Mouse (Mus musculus) midbrain, embryonic 11.5 days (tissue): ENCODE results near the gene Stxbp3. TPM values are rescaled to one million over a fixed set of nuclear protein-coding genes. Genes with fewer than 3 reads are reported as not detected.

Source experiments
- ATAC-seq: fragments of 200-750 bp; cut with Nextera tagmentation; 2 replicates; pipeline ENCODE4 v1.8.0; 2017; ENCODE audit warnings: moderate TSS enrichment, moderate library complexity; ENCODE audit not compliant: low FRiP score
- DNase-seq: peaks from one replicate; pipeline ENCODE4 v3.0.0; 2015; ENCODE audit warnings: low spot score; ENCODE audit errors: missing footprints
- H3K27ac ChIP-seq: fragments of 300-500 bp; sonication (generic); 2 replicates; pipeline ENCODE4 v1.5.1; 2014; ENCODE audit warnings: low read depth, low read length
- H3K27me3 ChIP-seq: fragments of 300-500 bp; sonication (generic); 2 replicates; pipeline ENCODE4 v1.6.1; 2014; ENCODE audit warnings: mild to moderate bottlenecking, low read length, moderate library complexity, mixed read lengths; ENCODE audit not compliant: control insufficient read depth, insufficient read depth
- H3K36me3 ChIP-seq: fragments of 300-500 bp; sonication (generic); 2 replicates; pipeline ENCODE4 v1.6.1; 2014; ENCODE audit warnings: mild to moderate bottlenecking, low read length, moderate library complexity, mixed read lengths; ENCODE audit not compliant: control insufficient read depth, insufficient read depth
- H3K4me1 ChIP-seq: fragments of 300-500 bp; sonication (generic); 2 replicates; pipeline ENCODE4 v1.6.1; 2014; ENCODE audit warnings: low read length; ENCODE audit not compliant: control insufficient read depth, insufficient read depth
- H3K4me2 ChIP-seq: fragments of 300-500 bp; sonication (generic); 2 replicates; pipeline ENCODE4 v1.6.1; 2014; ENCODE audit warnings: mild to moderate bottlenecking, moderate library complexity
- H3K4me3 ChIP-seq: fragments of 300-500 bp; sonication (generic); 2 replicates; pipeline ENCODE4 v1.5.1; 2014; ENCODE audit warnings: low read depth, low read length
- H3K9ac ChIP-seq: fragments of 300-500 bp; sonication (generic); 2 replicates; pipeline ENCODE4 v1.6.1; 2014; ENCODE audit warnings: low read length
- H3K9me3 ChIP-seq: fragments of 300-500 bp; sonication (generic); 2 replicates; pipeline ENCODE4 v1.6.1; 2016; ENCODE audit warnings: low read length; ENCODE audit not compliant: control insufficient read depth
- WGBS: fragments of 180-500 bp; shearing (Covaris S2); extraction: QIAGEN DNeasy Blood & Tissue Kit; methylation state at CpG from one replicate; pipeline ENCODE4 v1.1.7; 2014; 5-methylcytosine and 5-hydroxymethylcytosine counted together
- polyA plus RNA-seq: library from polyadenylated mRNA; unstranded; fragments of >200 nt; fragmentation: Nextera tagmentation; extraction: Ambion mirVana; gene quantifications from 2 replicates; pipeline ENCODE4 v1.2.1, GENCODE M21; 2014

Gene Stxbp3
- polyA plus RNA-seq, 1 experiment from 2014 or later, result 23.7 TPM

GRCm38 (mm10) chr3:108860786-108861185, 20.5 kb upstream of the Stxbp3 start:
- no peak for DNase-seq
- no peak overlapping the region for H3K27ac ChIP-seq

DNA sequence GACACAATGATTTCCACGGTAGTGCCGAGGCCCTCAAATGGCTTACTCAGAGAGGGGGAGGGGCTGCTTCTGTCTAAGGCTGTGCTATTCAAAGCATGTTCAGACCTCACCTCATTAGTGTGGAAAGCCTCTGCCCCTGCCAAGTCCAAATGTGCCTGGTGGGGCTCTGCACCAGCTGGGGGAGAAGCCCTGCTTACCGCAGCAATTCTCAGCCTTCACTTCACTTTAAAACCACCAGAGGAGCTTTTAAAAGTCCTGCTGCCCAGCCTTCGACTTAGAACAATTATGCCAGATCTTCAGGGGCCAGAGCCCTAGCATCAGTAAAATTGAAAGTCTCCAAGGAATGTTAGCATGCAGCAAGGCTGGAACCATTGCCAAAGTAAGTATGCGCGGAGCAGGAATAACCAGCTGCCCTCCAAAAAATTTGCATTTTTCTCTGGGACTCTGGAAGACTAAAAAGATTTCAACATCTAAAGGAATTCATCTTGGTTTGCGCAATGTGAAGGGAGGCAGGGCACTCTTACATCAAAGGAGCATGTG, 18.0 kb upstream of the Stxbp3 start:
- Histone ChIP-seq H3K4me2 (peak overlapping the region; percentile 5; the same call in 1 of the 2 replicates), H3K27ac (peak overlapping the region; percentile 42; the same call in 1 of the 2 replicates)
- 27% methylated on average over 7 of the region's 7 CpGs for WGBS

More at GRCm38 (mm10) chr3:108860786-108861185, 20.5 kb upstream of the Stxbp3 start:
- Histone ChIP-seq H3K4me2 (no peak overlapping the region), H3K27me3 (no peaks in the 10 kb centered on the region), H3K9me3 (no peaks in the 10 kb centered on the region), H3K9ac (no peak overlapping the region), H3K4me3 (no peak overlapping the region), H3K4me1 (peaks cover 10% of the 10 kb centered on the region; the same call in 1 of the 2 replicates), H3K36me3 (no peaks in the 10 kb centered on the region)
- ATAC-seq, result no peak
- WGBS, result 80% methylated on average over 2 of the region's 2 CpGs

DNA sequence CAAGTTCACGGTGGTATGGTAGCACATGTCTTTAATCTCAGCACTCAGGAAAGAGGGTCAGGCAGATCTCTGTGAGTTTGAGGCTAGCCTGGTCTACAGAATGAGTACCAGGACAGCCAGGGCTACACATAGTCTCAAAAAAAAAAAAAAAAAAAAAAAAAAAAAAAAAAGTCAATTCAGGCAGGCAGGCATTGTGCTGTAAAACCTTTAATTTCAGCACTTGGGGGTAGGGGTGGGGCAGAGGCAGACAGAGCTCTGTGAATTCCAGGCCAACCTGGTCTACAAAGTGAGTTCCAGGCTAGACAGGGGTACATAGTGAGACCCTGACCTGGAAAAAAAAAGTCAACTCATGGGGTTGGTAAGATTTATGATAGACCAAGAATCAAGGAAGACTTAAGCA, 17.4 kb upstream of the Stxbp3 start:
- no peak overlapping the region for H3K4me3 ChIP-seq
- H3K27me3 ChIP-seq, result no peaks in the 10 kb centered on the region
- DNase-seq, result no peak
- 79% methylated on average over 1 of the region's 1 CpGs for WGBS
- peak; percentile 43; the same call in 1 of the 2 replicates for ATAC-seq
- no peak overlapping the region for H3K4me2 ChIP-seq
- H3K4me1 ChIP-seq, result peaks cover 10% of the 10 kb centered on the region; the same call in 1 of the 2 replicates
- H3K9me3 ChIP-seq, result no peaks in the 10 kb centered on the region
- H3K27ac ChIP-seq, result no peak overlapping the region
- H3K9ac ChIP-seq, result no peak overlapping the region
- no peaks in the 10 kb centered on the region for H3K36me3 ChIP-seq

More for the DNA sequence above, 18.0 kb upstream of the Stxbp3 start:
- no peak overlapping the region for H3K4me3 ChIP-seq
- peaks cover 10% of the 10 kb centered on the region; the same call in 1 of the 2 replicates for H3K4me1 ChIP-seq
- H3K9ac ChIP-seq, result no peak overlapping the region; the same call in 1 of the 2 replicates
- DNase-seq, result peak; percentile 91
- no peaks in the 10 kb centered on the region for H3K27me3 ChIP-seq
- no peaks in the 10 kb centered on the region for H3K9me3 ChIP-seq
- peak; percentile 90 for ATAC-seq
- no peaks in the 10 kb centered on the region for H3K36me3 ChIP-seq

DNA sequence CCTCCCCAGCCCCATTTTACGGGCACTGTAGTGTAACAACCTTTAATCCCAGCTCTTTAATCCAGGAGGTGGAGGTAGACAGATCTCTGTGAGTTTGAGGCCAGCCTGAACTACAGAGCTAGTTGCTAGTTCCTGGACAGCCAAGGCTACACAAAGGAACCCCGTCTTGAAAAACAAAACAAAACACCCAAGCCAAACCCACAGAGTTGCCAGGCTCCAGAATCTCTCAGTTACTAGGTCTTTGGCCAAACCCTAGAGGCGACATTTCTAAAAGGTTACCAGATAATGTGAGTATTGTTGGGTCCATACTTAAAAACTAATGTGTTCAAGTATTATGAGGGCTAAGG, 16.8 kb upstream of the Stxbp3 start:
- no peak overlapping the region for H3K27ac ChIP-seq
- H3K4me3 ChIP-seq, result no peak overlapping the region
- no peaks in the 10 kb centered on the region for H3K27me3 ChIP-seq
- DNase-seq (peak; percentile 82), ATAC-seq (no peak)
- H3K9ac ChIP-seq, result no peak overlapping the region
- no peak overlapping the region for H3K4me2 ChIP-seq
- 24% methylated on average over 3 of the region's 3 CpGs for WGBS
- H3K9me3 ChIP-seq, result no peaks in the 10 kb centered on the region
- H3K36me3 ChIP-seq, result no peaks in the 10 kb centered on the region
- peaks cover 10% of the 10 kb centered on the region; the same call in 1 of the 2 replicates for H3K4me1 ChIP-seq

- H3K4me1 ChIP-seq, result peaks cover 10% of the 10 kb centered on the region; the same call in 1 of the 2 replicates
- no peak overlapping the region for H3K27ac ChIP-seq
- ATAC-seq (no peak), DNase-seq (peak; percentile 75)
- H3K36me3 ChIP-seq, result no peaks in the 10 kb centered on the region
- no peak overlapping the region for H3K9ac ChIP-seq
- H3K27me3 ChIP-seq, result no peaks in the 10 kb centered on the region
- H3K9me3 ChIP-seq, result no peaks in the 10 kb centered on the region
- no peak overlapping the region for H3K4me3 ChIP-seq
- no peak overlapping the region for H3K4me2 ChIP-seq
- 36% methylated on average over 8 of the region's 8 CpGs for WGBS
Observed at GRCm38 (mm10) chr3:108856386-108857123, 16.2 kb upstream of the Stxbp3 start.

DNA sequence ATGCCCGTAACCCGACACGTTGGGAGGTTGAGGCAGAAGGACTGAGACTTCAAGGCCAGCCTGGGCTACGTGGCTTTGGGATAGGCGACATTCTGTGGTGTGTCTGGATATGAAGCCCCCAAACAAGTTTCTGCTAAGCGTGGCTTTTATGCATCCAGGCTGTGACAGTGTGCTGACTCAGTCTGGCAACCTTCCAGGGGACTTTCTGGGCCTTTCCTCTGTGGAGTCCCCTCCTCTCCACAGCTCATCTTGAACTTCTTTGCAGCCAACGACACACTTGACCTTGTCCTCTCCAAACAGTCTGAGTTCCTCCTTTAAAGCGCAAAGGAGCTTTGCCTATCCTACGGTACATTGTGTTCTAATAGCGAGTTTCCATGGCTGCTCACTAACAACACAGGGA, 15.5 kb upstream of the Stxbp3 start:
- Histone ChIP-seq H3K4me2 (no peak overlapping the region), H3K27me3 (no peaks in the 10 kb centered on the region), H3K9ac (no peak overlapping the region), H3K4me1 (peaks cover 10% of the 10 kb centered on the region; the same call in 1 of the 2 replicates), H3K4me3 (no peak overlapping the region), H3K9me3 (no peaks in the 10 kb centered on the region), H3K36me3 (no peaks in the 10 kb centered on the region), H3K27ac (no peak overlapping the region)
- ATAC-seq (no peak), DNase-seq (peak; percentile 84)
- 74% methylated on average over 10 of the region's 10 CpGs for WGBS

DNA sequence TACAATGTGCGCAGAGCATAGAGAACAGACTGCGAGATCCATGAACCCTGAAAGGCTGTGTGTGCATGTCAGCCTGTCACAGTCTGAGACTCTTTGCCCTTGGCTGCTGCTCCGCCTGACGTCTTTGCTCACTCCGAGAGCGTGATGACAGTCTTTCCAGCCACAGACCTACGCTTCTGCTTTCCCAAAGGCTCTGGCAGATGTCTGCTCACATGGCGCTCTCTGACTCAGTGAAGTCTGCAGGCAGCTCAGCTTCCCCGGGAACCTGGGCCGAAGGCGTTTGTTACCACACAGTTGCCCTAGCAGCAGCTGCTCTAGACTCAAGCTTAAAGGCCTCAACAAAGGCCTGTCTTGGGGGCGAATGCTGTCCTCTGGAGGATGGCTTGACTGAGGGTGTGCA, 15.0 kb upstream of the Stxbp3 start:
- H3K27me3 ChIP-seq, result no peaks in the 10 kb centered on the region
- no peak overlapping the region for H3K9ac ChIP-seq
- no peaks in the 10 kb centered on the region for H3K9me3 ChIP-seq
- no peak overlapping the region for H3K27ac ChIP-seq
- ATAC-seq, result no peak
- no peak overlapping the region for H3K4me3 ChIP-seq
- DNase-seq, result peak; percentile 79
- H3K36me3 ChIP-seq, result no peaks in the 10 kb centered on the region
- peaks cover 10% of the 10 kb centered on the region; the same call in 1 of the 2 replicates for H3K4me1 ChIP-seq
- 63% methylated on average over 12 of the region's 12 CpGs for WGBS
- no peak overlapping the region for H3K4me2 ChIP-seq

DNA sequence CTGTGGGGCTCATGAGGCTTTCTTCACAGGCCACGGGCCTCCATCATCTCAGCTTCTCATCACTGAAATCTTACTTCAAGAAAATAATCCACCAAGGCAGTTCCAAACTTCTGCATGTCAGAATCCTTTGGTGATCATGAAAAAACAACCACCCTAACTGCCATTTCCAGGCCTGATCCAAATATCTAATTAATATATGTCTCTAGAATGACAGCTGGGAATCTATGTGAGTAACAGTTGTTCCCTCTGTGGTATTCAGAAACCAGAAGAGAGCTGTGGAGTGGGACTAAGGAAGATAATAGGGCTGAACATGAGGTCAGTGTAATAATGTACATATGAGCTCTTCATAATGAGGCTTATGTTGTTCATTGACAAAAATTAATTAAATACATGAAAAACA, 12.9 kb upstream of the Stxbp3 start:
- Histone ChIP-seq H3K4me2 (no peak overlapping the region), H3K9ac (no peak overlapping the region), H3K27me3 (no peaks in the 10 kb centered on the region), H3K4me1 (peaks cover 7% of the 10 kb centered on the region; the same call in 1 of the 2 replicates), H3K27ac (no peak overlapping the region), H3K9me3 (no peaks in the 10 kb centered on the region), H3K4me3 (no peak overlapping the region), H3K36me3 (no peaks in the 10 kb centered on the region)
- DNase-seq (peak; percentile 68), ATAC-seq (no peak)
- WGBS, result 75% methylated on average over 1 of the region's 1 CpGs

DNA sequence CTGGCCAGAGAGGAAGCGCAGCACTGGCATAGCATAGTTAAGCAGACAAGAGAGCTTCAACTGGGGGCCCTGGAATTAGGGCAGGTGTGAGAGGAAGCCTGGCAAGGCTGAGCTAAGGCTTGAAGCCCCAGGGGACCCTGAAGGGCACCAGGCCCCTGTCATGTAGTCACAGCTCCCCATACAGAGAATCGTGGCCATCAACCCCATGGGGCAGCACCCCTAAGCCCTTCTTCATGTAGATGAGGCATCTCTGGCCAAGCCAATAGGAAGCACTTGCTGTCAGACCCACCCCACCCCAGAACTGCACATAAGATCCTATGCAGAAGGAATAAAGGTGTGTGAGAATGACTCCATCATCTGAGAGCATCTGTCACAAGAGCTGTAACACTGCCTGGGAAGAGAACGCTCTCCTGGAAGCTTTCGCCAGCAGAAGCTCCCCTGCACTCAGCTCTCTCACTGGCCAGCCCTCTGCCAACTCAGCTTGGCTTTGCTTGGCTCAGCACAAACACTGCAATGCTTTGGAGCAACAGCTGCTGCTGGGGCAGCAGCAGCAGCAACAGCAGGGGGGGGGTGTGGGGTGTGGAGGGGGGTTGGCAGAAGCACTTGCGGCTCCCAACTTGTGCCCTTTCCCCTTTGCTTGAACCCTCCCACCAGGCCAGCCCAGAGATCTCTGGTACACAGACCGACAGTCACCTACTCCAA, 11.8 kb upstream of the Stxbp3 start:
- no peaks in the 10 kb centered on the region for H3K9me3 ChIP-seq
- H3K36me3 ChIP-seq, result no peaks in the 10 kb centered on the region
- 60% methylated on average over 6 of the region's 6 CpGs for WGBS
- H3K27me3 ChIP-seq, result no peaks in the 10 kb centered on the region
- H3K9ac ChIP-seq, result no peak overlapping the region
- no peak overlapping the region for H3K4me3 ChIP-seq
- DNase-seq, result peak; percentile 65
- no peak overlapping the region for H3K27ac ChIP-seq
- no peak overlapping the region for H3K4me2 ChIP-seq
- H3K4me1 ChIP-seq, result peaks cover 2% of the 10 kb centered on the region; the same call in 1 of the 2 replicates
- no peak for ATAC-seq
